Mouse (Mus musculus) activated CD4-positive, CD25-positive, alpha-beta regulatory T cell, adult 4 months (primary cell): Measurements from ENCODE around the gene 4930404N11Rik. TPM values are rescaled to one million over a fixed set of nuclear protein-coding genes. Genes with fewer than 3 reads are reported as not detected.

Experiments used
- ATAC-seq: one replicate; pipeline ENCODE4 v1.8.0; 2017
- polyA plus RNA-seq, 2 experiments: library from polyadenylated mRNA; unstranded; fragments of 100-300 nt; shearing (Covaris generic); gene quantifications; one replicate each; pipeline ENCODE4 v1.2.1; 2017

Gene 4930404N11Rik
- polyA plus RNA-seq, 2 experiments from 2014 or later, result 2.1 TPM; not detected in 1

DNA sequence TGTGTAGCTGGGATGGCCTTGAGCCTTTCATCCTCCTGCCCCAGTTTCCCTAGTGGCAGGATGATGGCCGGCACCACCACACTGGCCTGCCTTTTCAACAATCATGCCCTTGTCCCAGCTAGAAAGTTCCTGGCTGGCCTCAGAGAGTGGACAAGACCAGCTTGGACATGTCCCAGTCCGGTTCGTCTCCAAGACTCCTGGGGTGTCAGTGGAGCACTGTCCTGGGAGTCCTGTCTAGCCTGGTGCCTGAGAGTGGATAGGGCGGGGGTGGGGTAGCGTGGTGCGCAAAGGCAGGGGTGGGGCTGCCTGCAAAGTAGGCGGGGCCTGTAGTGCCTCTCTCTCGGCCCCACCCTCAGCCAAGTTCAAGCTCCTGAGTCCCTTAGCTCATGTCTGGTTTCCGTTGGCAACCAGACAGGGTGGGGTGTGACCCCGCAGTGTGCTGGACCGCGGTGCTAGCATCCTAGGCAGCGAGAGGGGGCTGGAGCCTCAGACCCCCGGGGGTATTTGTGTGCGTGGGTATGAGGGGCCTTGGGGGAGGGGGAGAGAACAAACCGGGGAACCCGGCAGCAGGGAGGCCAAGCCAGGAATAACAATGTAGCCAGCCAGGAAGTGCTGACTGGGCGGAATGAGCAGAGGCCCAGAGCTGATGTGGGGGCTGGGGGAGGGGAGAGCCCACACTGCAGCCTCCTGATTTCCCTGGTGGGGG, 36.1 kb upstream of the 4930404N11Rik start:
- ATAC-seq, result peak; percentile 45

DNA sequence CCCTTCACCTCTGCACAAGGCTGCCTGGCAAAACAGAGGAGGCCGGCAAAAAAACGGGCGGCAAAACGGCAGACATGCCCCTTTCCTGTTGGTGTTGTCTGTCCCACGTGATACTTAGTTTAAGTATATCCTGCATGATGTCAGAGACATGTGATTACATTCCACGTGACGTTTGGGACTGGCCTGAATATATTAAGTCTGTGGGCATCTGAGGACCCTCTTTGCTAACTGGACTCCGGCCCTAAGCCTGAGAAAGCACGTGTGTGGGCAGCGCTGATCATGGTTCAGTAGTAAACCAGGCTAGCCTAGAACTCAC, 35.5 kb upstream of the 4930404N11Rik start:
- no peak for ATAC-seq

DNA sequence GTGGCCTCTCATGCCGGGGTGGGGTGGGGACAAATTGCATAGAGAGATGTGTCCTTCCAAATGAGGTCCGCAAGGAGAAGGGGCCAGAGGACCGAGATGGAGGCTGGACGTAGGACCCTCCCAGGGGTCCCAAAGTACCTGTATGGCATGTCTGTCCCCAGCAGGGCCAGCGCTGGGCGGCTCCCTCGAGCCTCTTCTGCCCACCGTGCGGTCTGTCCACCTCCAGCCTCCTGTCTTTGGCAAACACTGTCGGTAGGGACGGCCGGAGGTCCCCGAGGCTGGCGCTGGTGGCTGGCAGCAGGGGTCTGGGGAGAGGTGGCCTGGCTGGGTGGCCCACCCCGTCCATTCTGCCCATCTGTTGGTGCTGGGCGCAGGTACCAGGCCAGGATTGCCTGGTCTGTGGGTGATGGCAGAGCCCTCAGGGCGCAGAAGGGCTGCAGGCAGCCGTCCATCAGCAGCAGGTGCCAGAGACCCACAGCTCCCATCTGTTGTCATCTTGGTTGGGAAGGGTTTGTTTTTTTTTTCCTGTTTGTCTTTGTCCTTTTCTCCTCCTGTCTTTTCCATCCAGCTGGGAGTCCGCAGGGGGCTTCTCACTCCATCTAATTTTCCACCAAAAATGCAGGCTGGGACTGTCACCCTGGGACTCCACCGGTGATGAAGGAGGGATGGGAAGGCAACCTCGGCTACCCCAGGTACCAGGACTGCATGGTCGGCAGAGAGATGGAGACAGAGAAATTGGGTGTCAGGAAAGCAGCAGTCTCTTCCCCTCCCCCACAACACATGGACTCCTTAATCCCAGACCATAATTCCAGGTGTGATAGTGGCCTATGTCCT, 35.0 kb upstream of the 4930404N11Rik start:
- no peak for ATAC-seq

DNA sequence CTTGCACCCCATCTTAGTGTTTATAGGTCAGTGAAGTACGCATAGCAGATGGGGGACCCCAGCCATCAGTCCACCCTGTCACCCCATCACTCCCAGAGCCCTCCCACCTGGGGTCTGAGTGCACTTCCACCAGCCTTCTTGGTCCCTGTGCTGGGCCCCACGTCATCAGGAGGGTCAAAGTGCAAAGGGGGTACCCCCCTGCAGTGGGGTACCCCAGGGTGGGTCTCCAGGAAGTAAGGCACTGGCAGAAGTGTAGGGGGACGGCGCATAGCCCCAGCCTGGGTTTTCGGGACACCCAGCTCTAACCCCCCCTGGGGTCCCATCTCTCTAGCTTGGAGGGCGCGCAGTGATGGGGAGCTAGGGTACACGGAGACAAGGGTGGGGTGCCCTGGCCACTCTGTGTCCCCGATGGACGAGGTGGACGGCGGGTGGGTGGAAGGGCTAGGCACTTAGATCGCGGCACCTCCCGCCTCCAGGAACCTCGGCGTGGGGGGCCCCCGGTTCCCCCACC, 34.2 kb upstream of the 4930404N11Rik start:
- no peak for ATAC-seq

DNA sequence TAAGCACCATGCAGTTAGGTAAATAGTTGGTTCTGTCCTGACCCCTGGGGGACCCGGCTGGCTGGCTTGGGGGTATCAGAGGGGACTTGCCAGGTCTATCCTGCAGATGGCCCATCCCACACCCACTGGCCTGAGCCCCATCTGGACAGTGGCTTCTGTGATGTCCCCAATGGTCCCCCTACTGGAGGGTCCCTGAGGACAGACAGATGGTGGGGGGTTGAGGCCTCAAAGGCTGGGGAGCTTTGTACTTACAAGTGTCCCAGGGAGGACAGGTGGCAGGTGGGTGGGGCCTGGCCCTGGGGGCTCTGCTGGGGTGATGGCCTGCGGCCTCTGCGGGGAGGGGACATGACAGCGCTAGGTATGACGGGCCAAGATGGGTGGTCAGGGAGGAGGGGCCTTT, 33.7 kb upstream of the 4930404N11Rik start:
- no peak for ATAC-seq

DNA sequence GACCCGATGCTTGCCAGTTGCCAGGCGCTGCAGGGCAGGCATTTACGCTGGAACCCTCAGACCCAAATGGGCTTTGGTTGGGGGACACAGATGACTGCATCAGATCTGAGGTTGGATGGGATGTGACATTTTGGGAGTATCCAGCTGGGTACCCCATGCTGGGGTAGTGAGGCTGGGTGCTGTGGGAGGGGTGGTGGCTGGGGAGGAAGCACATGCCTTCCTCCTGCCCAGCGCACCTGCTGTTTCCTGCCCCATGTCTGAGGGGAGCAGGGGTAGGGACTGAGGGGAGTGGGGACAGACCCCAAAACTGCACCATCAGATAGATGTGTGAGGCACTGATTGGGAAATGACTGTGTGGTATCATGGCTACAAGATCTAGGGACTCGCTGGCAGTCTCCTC, 31.1 kb upstream of the 4930404N11Rik start:
- ATAC-seq, result no peak

DNA sequence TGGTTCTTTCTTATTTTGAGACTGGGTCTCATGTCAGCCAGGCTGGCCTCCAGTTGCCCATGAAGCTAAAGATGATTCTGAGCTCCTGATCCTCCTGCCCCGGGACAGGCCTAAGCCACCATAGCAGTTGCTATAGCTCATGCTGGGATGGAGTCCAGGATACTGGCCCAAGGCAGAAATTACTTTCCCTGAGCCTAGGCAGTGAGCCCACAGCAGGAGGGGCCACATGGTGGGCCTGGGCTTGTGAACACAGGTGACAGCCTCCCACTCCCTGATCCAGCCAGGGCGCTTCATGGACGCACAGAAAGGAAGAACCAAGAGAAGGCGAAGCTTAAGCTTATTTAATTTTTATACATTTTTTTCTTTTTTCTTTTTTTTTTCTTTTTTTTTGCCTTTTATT, 30.2 kb upstream of the 4930404N11Rik start:
- ATAC-seq, result no peak

DNA sequence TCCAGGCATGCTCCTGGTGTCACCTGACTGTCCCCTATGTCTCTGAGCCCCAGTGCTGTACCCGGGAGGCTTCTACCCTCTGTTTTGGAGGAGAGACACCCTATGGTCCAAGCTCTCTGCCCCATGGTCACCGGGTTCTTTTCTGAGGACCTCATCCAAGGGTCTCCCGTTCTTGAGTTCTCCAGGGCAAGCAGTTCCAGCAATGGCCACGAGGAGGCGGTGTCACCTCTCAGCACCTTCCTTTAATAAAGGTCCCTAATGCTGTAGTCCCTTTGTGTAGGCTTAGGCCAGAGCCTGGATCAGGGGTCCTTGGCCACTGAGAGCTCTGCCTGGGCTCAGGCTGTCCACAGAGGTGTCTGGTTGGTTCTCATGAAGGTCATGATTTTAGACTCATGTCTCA, 29.5 kb upstream of the 4930404N11Rik start:
- peak; percentile 43 for ATAC-seq

DNA sequence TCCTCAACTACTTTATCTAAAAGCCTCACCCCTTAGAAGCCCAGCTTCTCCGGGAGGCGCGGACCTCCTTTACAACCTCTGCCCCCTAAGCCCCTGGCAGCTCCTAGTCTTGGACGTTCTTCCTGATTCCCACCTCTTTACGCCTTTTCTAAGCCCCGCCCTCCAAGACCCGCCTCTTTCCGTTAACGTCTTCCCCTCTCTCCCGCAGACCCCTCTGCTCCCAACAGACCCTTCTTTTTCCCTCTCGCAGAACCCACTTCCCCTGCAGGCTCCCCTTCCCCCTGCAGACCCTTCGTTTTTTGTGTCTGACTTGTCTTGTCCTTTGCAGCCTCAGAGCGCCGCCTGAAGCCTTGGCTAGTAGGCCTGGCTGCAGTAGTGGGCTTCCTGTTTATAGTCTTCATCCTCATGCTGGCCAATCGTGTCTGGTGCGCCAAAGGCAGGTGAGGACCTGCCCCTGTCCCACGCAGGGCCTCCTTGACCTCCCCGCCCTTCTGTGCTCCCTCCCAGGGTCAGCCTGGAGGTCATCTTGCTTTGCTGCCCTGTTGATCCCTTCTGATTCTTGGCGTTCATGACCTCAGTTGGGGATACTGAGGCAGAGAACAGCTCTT, 27.9 kb upstream of the 4930404N11Rik start:
- ATAC-seq, result no peak

DNA sequence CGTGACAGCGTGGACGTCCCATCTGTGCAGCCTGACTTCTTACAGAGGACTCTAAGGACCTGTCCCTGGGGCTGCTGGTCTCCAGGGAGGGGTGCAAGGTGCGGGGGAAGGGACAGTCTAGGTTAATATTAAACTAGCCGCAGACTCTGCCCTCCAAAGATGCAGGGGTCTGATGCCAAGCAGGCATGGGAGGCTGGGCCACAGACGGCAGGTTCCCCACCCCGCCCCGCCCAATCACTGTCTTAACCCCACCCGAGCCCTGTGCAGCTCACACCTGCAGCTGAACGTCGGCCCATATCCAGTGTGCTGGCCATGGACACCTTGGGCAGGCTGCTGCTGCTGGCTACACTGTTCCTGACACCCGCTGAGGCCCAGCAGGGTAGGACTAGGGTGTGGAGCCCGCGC, 27.2 kb upstream of the 4930404N11Rik start, which contains the start of gene Smim24:
Gene Smim24 (plus strand): TSS at position 271 of the 405 bp plus-strand sequence.
- ATAC-seq, result no peak

DNA sequence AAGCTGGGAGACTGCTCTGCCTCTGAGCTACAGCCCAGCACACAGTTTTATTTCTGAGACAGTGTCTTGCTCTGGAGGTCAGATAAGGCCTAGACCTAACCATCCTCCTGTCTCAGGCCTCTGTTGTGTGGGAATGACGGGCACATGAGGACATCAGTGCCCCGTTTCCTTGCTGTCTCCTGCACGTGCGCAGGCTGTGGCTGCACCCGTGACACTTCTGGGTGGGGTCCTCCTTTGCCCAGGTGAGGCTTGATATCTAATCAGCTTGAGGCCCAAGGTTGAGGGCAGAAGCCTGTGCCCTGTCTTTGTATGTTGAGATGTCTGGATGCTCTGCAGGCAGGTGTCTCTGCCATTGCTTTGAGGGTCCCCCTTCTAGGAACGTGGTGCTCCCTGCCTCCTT, 26.7 kb upstream of the 4930404N11Rik start:
- no peak for ATAC-seq

DNA sequence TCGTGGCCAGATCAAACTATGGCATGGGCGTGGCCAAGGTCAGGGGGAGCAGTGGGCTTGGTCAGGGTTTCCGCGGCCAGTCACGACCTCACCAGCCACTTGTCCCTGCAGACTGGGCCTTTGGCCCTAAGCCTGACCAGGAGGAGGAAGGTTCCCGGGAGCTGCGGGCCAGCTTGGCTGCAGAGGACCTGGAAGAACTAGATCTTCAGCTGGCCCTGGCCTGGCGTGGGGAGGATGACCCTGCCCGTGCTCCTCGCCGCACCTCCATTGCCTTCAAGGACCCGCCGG, 25.0 kb upstream of the 4930404N11Rik start:
- no peak for ATAC-seq

DNA sequence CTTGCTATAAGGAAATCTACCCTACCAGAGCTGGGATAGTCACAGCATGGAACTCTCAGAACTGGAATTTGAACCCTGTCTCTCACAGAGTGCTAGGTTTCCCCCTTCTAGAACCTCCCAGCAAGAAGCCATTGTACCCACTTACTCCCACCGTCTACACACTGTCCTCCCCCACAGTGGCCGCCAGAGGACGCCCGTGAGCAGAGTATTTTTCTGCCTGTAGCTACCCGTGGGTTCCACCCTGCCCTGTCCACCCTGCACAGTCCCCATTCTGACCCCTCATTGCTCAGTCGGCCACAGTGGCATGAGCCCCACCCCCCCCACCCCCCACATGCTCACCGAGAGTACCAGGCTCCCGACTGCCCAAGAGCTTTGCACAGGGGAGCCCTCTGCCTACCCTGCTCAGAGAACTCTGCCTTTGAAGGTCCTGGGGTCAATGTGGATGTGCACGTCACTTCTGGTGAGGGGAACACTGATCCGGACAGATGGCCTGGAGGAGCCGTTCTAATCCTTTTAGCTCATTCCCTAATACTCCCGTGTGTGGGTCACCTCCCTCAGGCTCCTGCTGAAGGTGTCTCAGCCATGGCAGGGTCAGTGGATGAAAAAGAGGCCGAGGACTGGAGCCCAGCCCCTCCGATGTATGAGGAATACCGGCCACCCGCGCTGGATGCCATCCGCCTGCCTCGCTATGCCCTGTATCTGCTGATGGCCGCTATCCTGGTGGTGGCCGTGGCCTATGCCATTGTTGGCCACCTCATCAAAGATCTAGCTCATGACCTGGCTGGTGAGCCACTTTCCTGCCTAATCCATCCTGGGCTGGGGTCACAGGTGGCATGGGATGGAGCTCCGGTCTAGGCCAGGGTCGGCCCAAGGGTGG, 24.4 kb upstream of the 4930404N11Rik start:
- ATAC-seq, result peak; percentile 63

DNA sequence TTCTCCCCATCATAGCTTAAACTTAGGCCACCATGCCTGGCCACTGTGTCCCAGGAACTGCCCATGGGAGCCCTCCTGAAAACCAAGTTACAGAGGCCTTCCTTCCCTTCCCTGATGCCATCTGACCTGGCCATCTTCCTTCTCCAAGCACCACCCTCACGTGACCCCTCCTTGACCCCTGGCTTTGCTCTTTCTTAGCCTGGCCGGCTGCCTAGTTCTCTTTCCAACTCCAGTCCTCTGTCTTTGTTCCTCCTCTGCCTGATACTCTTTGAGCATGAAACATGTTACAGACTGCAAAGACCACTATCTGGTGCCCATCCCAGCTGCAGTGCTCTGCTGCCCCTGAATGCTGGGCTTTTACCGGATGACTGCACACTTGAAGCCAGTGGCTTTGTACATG, 23.8 kb upstream of the 4930404N11Rik start:
- ATAC-seq, result no peak

DNA sequence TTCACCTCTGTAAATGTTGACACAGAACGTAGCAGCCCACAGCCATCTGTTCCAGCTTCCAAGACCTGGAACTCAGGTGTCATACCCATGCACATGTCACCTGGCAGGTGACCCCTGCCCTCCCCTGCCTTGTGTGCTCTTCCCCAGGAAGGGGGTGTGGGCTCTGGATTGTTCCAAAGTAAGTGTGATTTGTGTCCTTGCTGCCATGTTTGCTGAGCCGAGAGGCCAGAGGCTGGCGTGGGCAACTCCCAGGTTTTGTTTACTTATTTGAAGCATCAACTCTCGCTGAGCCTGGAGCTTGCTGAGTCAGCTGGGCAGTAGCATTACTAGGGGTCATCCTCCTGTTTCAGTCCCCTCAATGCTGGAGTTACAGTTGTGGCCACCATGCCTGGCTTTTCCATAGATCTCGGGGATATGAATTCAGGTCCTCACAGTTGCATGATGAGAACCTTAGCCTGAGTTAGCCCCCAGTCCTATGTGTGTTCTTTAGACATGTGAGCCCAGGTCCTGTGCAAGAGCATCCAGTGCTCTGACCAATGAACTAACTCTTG, 23.0 kb upstream of the 4930404N11Rik start, which contains the start of gene Gm48552:
Gene Gm48552 (plus strand): TSS at position 501 of the 551 bp plus-strand sequence.
- ATAC-seq, result no peak

DNA sequence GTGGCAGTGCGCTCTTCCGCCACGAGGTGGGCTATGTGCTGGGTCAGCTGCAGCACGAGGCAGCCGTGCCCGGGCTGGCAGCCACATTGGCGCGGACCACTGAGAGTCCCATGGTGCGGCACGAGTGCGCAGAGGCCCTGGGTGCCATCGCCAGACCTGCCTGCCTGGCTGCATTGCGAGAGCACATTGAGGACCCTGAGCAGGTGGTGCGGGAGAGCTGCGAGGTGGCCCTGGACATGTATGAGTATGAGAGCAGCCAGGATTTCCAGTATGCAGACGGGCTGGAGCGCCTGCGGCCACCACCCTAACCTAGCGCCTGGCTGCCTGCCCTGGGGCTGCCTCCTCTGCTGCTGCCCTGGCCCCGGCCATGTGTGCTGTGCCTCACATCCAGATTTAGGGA, 22.1 kb upstream of the 4930404N11Rik start:
- no peak for ATAC-seq

DNA sequence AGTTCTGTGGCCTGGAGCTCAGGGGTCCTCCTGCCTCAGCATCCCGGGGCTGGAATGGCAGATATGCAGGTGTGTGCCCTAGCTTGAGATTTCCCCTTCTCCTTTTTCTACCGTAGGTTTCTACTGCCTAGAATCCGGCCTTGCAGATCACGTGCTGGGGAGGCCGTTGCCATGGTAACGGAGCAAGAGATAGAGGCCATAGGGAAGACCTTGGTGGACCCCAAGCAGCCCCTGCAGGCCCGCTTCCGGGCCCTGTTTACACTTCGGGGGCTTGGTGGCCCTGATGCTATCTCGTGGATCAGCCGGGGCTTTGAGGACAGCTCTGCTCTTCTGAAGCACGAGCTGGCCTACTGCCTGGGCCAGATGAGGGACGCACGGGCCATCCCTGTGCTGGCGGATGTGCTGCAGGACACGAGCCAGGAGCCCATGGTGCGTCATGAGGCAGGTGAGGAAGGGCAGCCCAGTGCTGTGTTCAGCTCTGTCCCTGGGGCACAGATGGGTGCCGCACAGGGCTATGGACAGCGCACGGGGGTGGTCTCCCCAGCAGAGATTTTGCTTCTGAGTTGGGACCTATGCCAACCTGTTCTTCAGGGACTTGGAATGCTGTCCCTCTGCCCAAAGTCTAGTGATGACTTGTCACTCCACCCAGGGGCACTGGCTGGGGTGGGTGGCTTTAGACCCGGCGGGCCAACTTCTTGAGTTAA, 20.1 kb upstream of the 4930404N11Rik start:
- ATAC-seq, result no peak

DNA sequence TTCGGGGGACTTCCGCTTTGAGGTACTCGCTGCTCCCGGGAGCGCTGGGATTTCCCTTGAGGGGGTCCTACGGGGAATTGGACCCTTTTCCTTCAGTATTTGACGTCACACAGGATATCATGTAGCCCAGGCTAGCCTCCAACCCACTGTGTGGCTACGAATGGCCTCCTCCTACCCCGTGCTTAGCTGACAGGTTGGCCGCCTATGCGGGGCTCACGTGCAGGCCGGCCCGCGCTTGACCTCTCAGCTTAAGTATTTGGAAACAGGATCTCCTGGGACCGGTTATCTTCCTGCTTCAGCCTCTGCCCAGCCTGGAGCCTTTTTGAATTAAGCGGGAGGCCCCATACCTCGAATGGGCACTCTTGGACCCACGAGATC, 19.0 kb upstream of the 4930404N11Rik start:
- ATAC-seq, result no peak

DNA sequence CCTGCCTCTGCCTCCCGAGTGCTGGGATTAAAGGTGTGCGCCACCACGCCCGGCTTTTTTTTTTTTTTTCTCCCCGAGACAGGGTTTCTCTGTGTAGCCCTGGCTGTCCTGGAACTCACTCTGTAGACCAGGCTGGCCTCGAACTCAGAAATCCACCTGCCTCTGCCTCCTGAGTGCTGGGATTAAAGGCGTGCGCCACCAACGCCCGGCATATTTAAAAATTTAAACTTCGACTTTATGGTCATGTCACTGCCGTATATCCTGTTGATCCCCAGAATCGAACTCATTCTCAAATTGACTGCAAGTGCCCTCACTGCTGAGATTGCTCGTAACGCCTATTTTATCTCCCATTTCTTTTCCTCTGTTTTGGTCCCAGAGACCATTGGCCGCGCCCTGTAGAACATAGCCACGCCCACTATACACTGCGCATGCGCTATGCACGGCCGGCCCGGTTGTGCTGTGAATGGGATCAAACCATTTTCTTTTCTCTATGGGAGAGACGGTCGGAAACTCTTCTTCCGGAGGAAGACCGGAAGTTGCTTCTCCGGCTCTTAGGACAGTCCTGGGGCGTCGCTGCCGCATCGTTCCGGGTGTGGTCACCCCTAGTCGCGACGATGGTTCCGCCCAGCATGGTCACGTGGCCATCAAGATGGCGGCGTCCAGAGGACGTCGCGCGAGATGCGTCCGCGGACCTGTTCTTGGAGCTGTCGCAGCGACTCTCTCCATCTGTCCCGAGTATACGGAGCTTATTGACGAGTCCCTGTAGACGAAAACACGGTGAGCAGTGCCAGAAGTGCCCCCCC, 18.4 kb upstream of the 4930404N11Rik start, which contains the start of the genes Dohh and Gm48551:
Gene Dohh (plus strand): TSS at position 627 of the 803 bp plus-strand sequence.
Gene Gm48551 (plus strand): TSS at position 665 of the 803 bp plus-strand sequence.
- ATAC-seq, result peak; percentile 95

DNA sequence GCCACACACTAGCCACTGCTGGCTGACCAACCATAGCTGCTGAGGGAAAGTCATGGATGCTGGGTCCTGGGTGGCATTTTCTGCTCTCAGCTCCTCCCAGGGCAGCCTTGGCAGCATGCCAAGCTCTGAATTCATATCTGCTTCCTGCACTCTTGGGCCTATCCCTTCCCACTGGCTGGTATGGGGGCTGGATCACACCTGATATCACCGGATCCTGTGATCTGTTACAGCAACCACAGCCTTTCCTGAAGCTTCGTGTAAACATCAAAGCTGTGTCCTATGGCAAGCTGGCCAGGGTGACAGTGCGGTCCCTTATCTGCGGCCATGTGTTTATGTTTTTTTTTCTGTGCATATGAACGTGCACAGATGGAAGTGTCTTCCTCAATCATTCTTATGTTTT, 16.4 kb upstream of the 4930404N11Rik start:
- ATAC-seq, result no peak
